Mouse (Mus musculus) right cerebral cortex, postnatal 36 days (tissue): Measurements from ENCODE around the gene Lce1c.
"Not testable (repeated sequence)": the region's sequence is repeated elsewhere in the genome, so short reads cannot be mapped to it uniquely, and the experiment has no call there.

Experiments
- DNase-seq, 2 experiments: peaks; one replicate each; pipeline ENCODE4 v3.0.0; 2022; ENCODE audit warnings: low spot score in 2 of 2, mixed read lengths in 1 of 2

Gene Lce1c

DNA sequence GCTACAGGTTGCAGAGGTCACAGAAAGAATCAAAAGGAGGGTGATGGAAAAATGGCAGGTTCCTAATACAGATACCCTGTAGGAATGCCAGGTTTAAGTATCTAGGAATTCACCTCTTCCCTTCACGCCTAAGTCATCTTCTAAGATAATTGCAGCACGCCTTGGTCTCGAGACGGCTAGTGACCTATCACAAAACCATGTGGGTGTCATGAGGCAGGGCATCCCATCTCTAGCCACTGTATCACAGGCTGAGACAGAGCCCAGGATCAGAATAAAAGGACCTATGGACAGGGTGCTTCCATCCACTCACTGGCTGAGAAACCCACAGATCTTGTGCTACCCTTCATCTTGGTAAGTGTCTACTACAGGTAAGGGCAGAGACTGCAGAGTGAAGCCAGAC is at the start of gene Lce1c:
Lce1c (plus strand) TSS at position 301 of the 400 bp plus-strand sequence.
- DNase-seq: no peak

DNA sequence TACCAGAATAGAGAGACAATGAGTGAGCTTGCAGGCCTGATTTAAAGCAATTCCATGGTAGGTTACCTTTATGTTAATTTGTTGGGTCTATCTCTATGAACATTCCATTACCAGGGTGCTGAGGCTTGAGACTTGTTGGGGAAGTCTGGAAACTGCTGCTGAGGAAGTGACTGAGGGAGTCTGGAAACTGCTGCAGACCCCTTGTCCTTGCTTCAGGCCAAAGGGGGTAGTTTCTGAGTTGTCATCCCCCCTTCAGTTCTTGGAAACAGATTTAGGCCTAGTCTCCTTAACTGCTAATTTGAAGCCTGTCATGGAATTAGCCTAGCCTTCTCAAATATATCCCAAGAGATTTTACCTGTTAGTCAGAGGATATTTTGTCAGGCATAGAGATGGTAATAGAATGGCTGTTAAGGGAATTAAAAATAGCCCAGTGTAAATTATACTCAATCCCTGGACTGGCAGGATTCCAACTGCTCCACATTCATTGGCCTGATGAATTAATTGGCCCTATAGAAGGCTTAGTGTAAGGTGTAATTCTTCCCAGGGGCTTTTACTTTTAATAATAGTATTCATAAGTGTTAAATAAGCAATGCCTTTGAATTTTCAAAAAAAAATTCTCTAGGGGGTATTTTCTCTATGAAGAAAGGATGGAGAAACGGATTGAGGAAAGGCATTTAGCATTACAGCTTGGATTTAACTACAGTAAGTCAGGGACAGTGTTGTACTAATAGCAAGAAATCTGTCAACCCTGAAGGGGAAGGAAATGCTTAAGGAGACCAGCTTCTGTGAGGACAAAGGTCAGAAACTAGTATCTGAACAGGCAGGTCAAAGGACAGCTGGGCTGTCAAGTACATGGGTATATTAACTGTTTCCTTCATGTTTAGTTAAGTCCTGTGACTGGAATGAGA is 41.0 kb upstream of the Lce1c start:
- no peak for DNase-seq

DNA sequence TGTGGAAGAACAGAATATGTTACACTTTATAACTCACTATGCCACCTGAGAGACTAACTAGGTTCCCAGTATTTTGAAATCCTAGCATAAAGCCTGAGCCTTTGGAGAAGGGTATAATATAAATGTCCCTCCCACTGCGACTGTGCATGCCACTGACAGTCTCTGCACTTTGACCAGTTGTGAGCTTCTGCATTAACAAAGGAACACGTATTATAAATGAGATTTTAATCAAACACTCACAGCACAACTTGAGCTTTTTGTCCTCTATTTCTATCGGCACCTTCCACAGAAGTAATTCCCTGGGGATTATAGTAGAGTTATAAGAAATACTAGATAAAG is 40.4 kb upstream of the Lce1c start:
- DNase-seq: no peak

DNA sequence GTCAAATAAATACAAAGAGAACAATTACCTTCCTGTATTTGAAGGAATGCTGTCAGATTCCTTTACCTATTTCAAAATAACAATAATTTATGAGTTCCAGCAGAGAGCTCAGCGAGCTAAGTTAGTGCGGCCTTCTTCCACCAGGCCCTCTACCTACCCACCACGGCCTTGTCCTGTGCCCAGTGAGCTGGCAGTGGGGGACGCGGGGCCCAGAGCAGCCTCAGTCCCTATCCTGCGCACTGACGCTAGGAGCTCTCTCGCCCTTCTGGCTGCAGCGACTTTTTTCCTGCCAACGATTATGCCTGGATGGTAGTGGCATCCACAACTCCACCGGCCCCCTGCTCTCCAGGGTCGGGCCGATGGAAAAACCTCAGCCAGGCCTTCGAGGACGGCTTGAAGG is 39.2 kb upstream of the Lce1c start:
- DNase-seq: no peak

DNA sequence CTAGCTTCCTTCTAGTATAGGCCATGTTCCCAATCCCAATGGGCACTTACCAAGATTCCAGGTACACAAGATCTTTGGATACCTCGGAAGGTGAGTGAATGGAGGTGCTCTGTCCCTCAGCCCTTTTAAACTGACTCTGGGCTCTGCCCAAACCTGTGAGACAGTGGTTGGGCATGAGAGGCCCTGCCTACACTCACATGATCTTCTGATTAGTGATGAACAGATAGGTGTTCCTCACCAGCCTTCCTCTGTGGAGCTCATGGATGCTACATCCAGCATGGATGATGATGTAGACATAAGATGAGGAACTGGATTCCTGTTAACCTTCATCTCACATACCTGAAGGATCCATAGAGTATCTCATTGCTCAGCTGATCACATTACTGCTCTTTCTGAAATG is 30.8 kb upstream of the Lce1c start, which contains the start of gene Lce1a1:
Lce1a1 (minus strand) TSS at position 101 of the 400 bp plus-strand sequence.
- DNase-seq: no peak

DNA sequence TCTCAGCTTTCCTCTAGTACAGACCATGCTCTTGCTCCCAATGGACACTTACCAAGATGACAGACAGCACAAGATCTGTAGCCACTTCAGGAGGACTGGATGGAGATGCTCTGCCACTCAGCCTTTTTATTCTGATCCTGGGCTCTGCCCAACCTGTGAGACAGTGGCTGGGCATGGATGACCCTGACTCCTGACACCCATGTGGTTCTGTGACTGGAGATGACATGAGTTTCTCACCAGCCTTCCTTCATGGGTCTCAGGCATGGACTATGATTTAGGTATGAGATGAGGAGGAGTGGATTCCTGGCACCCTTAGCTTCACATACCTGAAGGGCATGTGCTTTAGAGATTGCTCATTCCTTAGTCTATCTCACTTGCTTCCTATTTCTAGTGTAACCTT is 22.2 kb upstream of the Lce1c start, which contains the start of gene Lce1b:
Lce1b (minus strand) TSS at position 101 of the 400 bp plus-strand sequence.
- DNase-seq: no peak

DNA sequence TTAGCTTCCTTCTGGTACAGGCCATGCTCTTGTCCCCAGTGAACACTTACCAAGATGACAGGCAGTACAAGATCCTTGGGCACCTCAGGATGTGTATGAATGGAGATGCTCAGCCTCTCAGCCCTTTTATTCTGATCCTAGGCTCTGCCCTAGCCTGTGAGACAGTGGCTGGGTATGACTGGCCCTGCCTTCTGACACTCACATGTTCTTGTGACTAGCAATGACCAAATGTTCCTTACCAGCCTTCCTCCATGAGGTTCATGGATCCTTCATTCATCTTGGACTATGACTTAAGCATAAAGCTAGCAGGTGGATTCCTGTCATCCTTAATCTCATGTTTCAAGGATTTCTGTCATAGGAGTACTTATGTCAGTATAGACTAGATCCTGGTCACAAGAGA is 8.8 kb upstream of the Lce1c start, which contains the start of gene Lce1a2:
Lce1a2 (minus strand) TSS at position 101 of the 400 bp plus-strand sequence.
- no peak for DNase-seq

DNA sequence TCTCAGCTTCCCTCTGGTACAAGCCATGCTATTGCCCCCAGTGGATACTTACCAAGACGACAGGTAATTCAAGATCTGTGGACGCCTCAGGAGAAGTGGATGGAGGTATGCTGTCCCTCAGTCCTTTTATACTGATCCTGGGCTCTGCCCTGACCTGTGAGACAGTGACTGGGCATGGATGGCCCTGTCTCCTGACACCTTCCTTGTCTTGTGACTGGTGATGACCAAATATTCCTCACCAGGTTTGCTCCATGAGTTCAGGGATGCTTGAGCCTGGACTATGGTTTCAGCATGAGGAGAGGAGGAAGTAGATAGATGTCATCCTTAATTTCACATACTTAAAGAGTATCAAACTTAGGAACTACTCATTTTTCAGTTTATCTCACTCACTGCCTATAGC is 8.1 kb downstream of the Lce1c start, which contains the start of gene Lce1d:
Lce1d (minus strand) TSS at position 101 of the 400 bp plus-strand sequence.
- DNase-seq: no peak

DNA sequence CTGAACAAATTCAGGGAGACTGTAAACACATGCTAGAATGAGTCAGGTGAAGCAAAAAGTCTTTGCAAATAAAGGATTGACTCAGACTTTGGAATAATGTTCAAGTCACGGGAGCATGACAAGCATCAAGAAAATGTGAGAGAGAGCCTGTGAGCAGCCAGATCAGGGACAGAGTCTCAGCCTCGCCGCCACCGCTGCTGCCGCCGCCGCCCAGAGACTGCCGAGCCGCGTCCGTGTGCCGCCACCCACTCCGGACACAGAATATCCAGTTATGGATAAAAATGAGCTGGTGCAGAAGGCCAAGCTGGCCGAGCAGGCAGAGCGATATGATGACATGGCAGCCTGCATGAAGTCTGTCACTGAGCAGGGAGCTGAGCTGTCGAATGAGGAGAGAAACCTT is 10.1 kb downstream of the Lce1c start:
- not testable (repeated sequence) for DNase-seq

DNA sequence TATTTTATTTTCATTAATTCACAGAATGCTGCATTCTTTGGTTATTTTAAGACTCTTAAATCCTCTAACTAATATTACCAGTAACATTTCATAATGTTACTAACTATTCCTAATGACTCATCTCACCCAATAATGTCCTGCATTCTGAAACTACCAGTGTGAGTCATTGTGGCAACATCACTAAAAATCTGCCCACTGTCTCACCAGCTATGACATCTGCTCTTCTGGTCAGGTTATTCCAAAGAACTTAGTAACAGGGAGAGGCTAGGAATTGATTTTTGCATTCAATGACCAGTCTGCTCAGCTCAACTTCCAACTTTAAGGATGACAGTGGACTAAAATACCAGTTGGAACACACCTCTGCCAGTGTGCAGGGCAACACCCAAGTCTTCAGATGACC is 12.6 kb downstream of the Lce1c start:
- no peak for DNase-seq

DNA sequence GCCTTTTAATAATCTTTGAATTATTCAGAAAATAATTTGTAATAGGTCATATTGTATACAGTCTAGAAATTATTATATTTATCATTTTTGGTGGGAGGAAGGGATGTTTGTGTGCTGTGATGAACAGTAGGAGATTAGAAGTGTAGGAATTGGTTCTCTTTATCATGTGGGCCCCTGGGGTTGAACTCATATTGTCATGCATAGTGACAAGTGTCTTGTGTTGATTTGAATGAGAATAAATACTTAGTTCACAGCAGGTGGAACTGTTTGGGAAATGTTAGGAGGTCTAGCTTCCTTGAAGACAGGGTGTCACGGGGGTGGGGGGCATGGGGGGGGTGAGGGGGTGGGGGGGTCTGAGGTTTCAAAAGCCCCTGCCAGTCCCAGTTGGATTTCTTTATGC is 15.6 kb downstream of the Lce1c start:
- no peak for DNase-seq

DNA sequence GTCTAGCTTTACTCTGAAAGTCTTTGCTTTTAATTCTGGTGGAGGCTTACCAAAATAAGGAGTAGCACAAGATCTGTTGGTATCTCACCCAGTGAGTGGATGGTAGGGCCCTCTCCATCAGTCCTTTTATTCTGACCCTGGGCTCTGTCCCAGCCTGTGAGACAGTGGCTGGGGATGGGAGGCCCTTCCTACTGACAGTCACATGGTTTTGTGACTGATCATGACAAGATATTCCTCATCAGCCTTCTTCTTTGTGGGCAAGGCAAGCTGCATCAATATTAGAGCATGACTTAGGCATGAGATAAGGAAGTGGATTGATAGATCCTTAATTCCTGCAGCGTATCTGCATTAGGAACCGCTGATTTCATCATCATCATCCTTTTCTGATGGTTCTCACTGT is 29.9 kb downstream of the Lce1c start, which contains the start of gene Lce1e:
Lce1e (minus strand) TSS at position 101 of the 400 bp plus-strand sequence.
- DNase-seq: no peak

DNA sequence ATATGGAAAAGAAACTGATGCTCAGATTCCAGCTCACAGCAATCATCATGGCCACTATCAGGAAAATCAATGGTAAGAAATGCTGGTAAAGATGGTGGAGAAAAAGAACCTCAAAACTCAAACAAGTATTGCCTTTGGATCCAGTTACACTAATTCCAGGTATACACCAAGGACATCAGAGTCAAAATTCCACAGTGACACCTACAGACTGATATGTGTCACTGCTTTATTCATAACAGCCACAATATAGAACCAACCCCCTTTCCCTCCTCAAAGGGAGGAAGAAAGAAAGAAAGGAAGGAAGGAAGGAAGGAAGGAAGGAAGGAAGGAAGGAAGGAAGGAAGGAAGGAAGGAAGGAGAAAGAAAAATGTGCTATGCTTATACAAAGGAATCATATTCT is 36.1 kb downstream of the Lce1c start:
- DNase-seq: no peak

DNA sequence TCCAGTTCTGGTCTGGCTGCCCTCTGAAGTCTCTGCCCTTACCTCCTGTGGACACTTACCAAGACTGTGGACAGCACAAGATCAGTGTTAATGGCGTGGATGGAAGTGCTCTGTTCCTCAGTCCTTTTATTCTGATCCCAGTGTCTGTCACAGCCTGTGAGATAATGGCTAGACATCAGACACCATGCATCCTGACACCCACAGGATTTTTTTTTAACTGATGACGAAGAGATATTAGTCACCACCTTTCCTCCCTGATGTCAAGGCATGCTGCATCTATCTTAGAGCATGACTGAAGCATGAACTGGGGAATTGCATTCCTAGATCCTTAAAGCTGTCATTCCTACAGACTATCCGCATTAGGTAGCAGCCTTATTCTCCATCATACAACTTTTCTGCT is 41.2 kb downstream of the Lce1c start, which contains the start of gene Lce1f:
Lce1f (minus strand) TSS at position 101 of the 400 bp plus-strand sequence.
- no peak for DNase-seq

DNA sequence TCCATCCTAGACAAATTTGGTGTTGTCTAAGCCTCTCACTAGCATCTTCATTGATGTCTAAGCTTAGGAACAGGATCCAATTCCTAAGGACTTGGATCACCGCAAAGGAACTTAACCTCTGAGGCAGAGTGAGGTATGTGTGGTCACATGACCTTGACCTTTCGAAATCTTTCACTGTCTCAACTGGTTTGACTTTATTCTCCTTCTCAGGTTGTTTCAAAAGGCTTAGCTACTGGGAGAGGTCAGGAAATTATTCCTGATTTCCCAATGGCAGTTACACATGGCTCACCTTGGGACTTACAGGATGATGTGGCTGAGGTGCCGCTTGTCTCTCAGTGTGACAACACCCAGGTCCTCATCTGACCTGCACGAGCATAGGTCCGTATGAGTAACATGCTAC is 43.6 kb downstream of the Lce1c start:
- no peak for DNase-seq
